9 mouse cellular contexts compared by ENCODE assay signal in genomic region chr5:72720587-72720986, GRCm38 (mm10). TPM values are rescaled to one million over a fixed set of nuclear protein-coding genes. Genes with fewer than 3 reads are reported as not detected.
DNase-seq lines count a peak whose midpoint lies in the region; ATAC-seq and TF ChIP-seq lines count a peak whose summit lies in the region.
"Had no signal": no experiment of that assay in that cellular context is flagged by ENCODE, and none has a peak within 500 bp of the region (broad histone marks: within the 10 kb centered on the region; RNA-seq: fewer than 3 reads in every experiment).

No protein-coding gene starts in this region.

- H3K79me2 ChIP-seq in MEL (ENCODE audit: control insufficient read depth, insufficient read depth, low read length, poor library complexity), result no peaks in the 10 kb centered on the region

- H3K4me2 ChIP-seq in forebrain, embryonic 13.5 days, result no peak overlapping the region
- H3K4me2 ChIP-seq: hindbrain, embryonic 15.5 days had no signal

- no peaks in the 10 kb centered on the region for H3K27me3 ChIP-seq in MEL (ENCODE audit: control insufficient read depth in 1 of 2, insufficient read depth in 2 of 2, low read length in 2 of 2)
- H3K27me3 ChIP-seq in small intestine, adult 2 months (ENCODE audit: control insufficient read depth, insufficient read depth, low read length), result no peaks in the 10 kb centered on the region
- no peaks in the 10 kb centered on the region for H3K27me3 ChIP-seq in forebrain, embryonic 13.5 days
- H3K27me3 ChIP-seq: hindbrain, embryonic 15.5 days had no signal

- TF ChIP-seq RAD21 in MEL (IDR thresholded peaks at IDR 0.05; ENCODE audit: low read depth, low read length), result peak; percentile 43

- TF ChIP-seq EP300 in MEL (IDR thresholded peaks at IDR 0.05; ENCODE audit: low read depth in 1 of 2, low read length in 2 of 2), result no peak

- intact Hi-C loops in left cerebral cortex, adult 2 months (cut with DNase I), result no loop called here

- no peaks in the 10 kb centered on the region; a peak in 1 of 4 replicates for H3K36me3 ChIP-seq in MEL (ENCODE audit: control insufficient read depth in 1 of 2, insufficient read depth in 2 of 2, low read length in 2 of 2)
- no peaks in the 10 kb centered on the region for H3K36me3 ChIP-seq in small intestine, adult 2 months (ENCODE audit: control insufficient read depth, insufficient read depth, low read length)
- no peaks in the 10 kb centered on the region for H3K36me3 ChIP-seq in forebrain, embryonic 13.5 days (ENCODE audit: poor library complexity, severe bottlenecking)
- H3K36me3 ChIP-seq: hindbrain, embryonic 15.5 days had no signal

- peak; percentile 73 for ATAC-seq in CD4-positive, CD25-positive, alpha-beta regulatory T cell, adult 4 months
- no peak for ATAC-seq in forebrain, embryonic 13.5 days

- no peak for TF ChIP-seq POLR2A in MEL (IDR thresholded peaks at IDR 0.05; ENCODE audit: control insufficient read depth in 1 of 2, insufficient read depth in 1 of 2, low read depth in 1 of 2, low read length in 2 of 2, poor library complexity in 1 of 2)
- no peak for TF ChIP-seq POLR2A in small intestine, adult 2 months (IDR thresholded peaks at IDR 0.05; ENCODE audit: low read depth, low read length)

- no peak overlapping the region for H3K9ac ChIP-seq in MEL (ENCODE audit: control insufficient read depth, low read depth, low read length, poor library complexity, severe bottlenecking)
- H3K9ac ChIP-seq in forebrain, embryonic 13.5 days, result no peak overlapping the region
- H3K9ac ChIP-seq: hindbrain, embryonic 15.5 days had no signal

- no peak for DNase-seq in left cerebral cortex, adult 2 months (ENCODE audit: extremely low spot score in 1 of 2, low spot score in 2 of 2)
- DNase-seq in left cerebral cortex, adult 18-20 months (ENCODE audit: low spot score in 2 of 2), result no peak
- DNase-seq in MEL (ENCODE audit: low read depth, low spot score), result peak; percentile 48
- DNase-seq in urinary bladder, adult 18-20 months (ENCODE audit: low spot score in 2 of 2), result no peak
- DNase-seq: cerebellum, adult 8-10 months had no signal

- WGBS in small intestine, adult 2 months, result 53% methylated on average over 7 of the region's 7 CpGs
- 67% methylated on average over 7 of the region's 7 CpGs for WGBS in forebrain, embryonic 13.5 days

- peak; percentile 30 for TF ChIP-seq CTCF in left cerebral cortex, adult 2 months (IDR thresholded peaks at IDR 0.05)
- peak; percentile 46 to 79 (median 61) for TF ChIP-seq CTCF in MEL (IDR thresholded peaks at IDR 0.05 in 2 of 3, conservative IDR thresholded peaks at IDR 0.05 in 1 of 3; ENCODE audit: control insufficient read depth in 1 of 3, insufficient read depth in 1 of 3, low read depth in 2 of 3, low read length in 3 of 3, poor library complexity in 1 of 3, severe bottlenecking in 1 of 3)
- peak; percentile 51; the same call in 1 of the 2 replicates for TF ChIP-seq CTCF in small intestine, adult 2 months (IDR thresholded peaks at IDR 0.05; ENCODE audit: extremely low read depth, insufficient read length, insufficient replicate concordance, low read depth, low read length)

- H3K27ac ChIP-seq in left cerebral cortex, adult 2 months, result no peak overlapping the region
- H3K27ac ChIP-seq in MEL (ENCODE audit: control insufficient read depth, low read depth, low read length), result no peak overlapping the region
- H3K27ac ChIP-seq in small intestine, adult 2 months (ENCODE audit: insufficient read depth, low read depth, low read length), result no peak overlapping the region
- no peak overlapping the region for H3K27ac ChIP-seq in forebrain, embryonic 13.5 days
- H3K27ac ChIP-seq: hindbrain, embryonic 15.5 days had no signal

- H3K4me1 ChIP-seq in MEL (ENCODE audit: control insufficient read depth in 1 of 2, insufficient read depth in 2 of 2, low read length in 2 of 2), result peaks cover 0 to 6% of the 10 kb centered on the region in 2 experiments; a peak in 1 of 4 replicates
- no peaks in the 10 kb centered on the region for H3K4me1 ChIP-seq in small intestine, adult 2 months (ENCODE audit: control insufficient read depth, insufficient read depth, insufficient read length, low read length)
- H3K4me1 ChIP-seq in forebrain, embryonic 13.5 days, result no peaks in the 10 kb centered on the region
- H3K4me1 ChIP-seq: hindbrain, embryonic 15.5 days had no signal

- no peaks in the 10 kb centered on the region for H3K9me3 ChIP-seq in MEL (replicated peaks; ENCODE audit: insufficient read depth, low read length)
- H3K9me3 ChIP-seq in forebrain, embryonic 13.5 days (replicated peaks), result no peaks in the 10 kb centered on the region
- H3K9me3 ChIP-seq: hindbrain, embryonic 15.5 days had no signal

- no peak overlapping the region for H3K4me3 ChIP-seq in left cerebral cortex, adult 2 months
- H3K4me3 ChIP-seq in MEL (ENCODE audit: control insufficient read depth in 1 of 2, insufficient read depth in 1 of 2, low read depth in 2 of 2, low read length in 2 of 2), result no peak overlapping the region
- H3K4me3 ChIP-seq in small intestine, adult 2 months (ENCODE audit: low read depth, low read length), result no peak overlapping the region
- no peak overlapping the region for H3K4me3 ChIP-seq in forebrain, embryonic 13.5 days
- H3K4me3 ChIP-seq: hindbrain, embryonic 15.5 days had no signal

TF ChIP-seq in MEL, 35 proteins besides CTCF, POLR2A, EP300 and RAD21:
- TF ChIP-seq MYC (IDR thresholded peaks at IDR 0.05; ENCODE audit: low read depth, low read length) (no peak), MEF2A (IDR thresholded peaks at IDR 0.05; ENCODE audit: extremely low read depth, insufficient replicate concordance, low read depth, low read length, poor library complexity, severe bottlenecking) (no peak), CHD1 (IDR thresholded peaks at IDR 0.05; ENCODE audit: low read depth, low read length) (no peak), ZC3H11A (IDR thresholded peaks at IDR 0.05; ENCODE audit: low read depth, low read length) (no peak), MAFK (IDR thresholded peaks at IDR 0.05; ENCODE audit: borderline replicate concordance, low read depth, low read length) (no peak), TCF12 (IDR thresholded peaks at IDR 0.05; ENCODE audit: low read depth, low read length) (no peak), SMC3 (IDR thresholded peaks at IDR 0.05; ENCODE audit: low read depth, low read length) (peak; percentile 53)

RNA-seq across cellular contexts. Expression of gene Txk, which starts 32.0 kb away (rescaled TPM):
- under 1 TPM; 0.26 to 0.66 TPM for total RNA-seq in left cerebral cortex, adult 2 months (2021)
- total RNA-seq in left cerebral cortex, adult 18-20 months (2021), result under 1 TPM; 0.19 to 0.35 TPM
- polyA plus RNA-seq in CD4-positive, CD25-positive, alpha-beta regulatory T cell, adult 4 months (2017; shearing (Covaris generic)), result 10 to 100 TPM; 69.9 to 78.6 TPM
- 0.23 and 0.26 TPM in 2 replicates for total RNA-seq in MEL (2012; rRNA removed)
- under 1 TPM in 1 of 2 experiments, not detected in 1; 0.10 TPM for polyA plus RNA-seq in MEL (2012; ENCODE audit: insufficient read depth in 1 of 2, insufficient read length in 2 of 2, low read depth in 1 of 2, low replicate concordance in 2 of 2, missing spikeins in 1 of 2)
- polyA plus RNA-seq in small intestine, adult 2 months (2012; rRNA removed), result 0.20 and 0.34 TPM in 2 replicates
- polyA plus RNA-seq in forebrain, embryonic 13.5 days (2015; fragmentation: Nextera tagmentation; extraction: Ambion mirVana), result 0.08 TPM in 1 of 2 replicates, not detected in the other

Comparison
In these comparisons a context has a peak if more than half of its experiments do, and no peak if none do; other contexts are left out.
1. RNA of gene Txk, which starts 32.0 kb away (polyA plus RNA-seq): 69.9 to 78.6 TPM in CD4-positive, CD25-positive, alpha-beta regulatory T cell, adult 4 months; 0.20 to 0.34 TPM in small intestine, adult 2 months, 0.10 TPM in MEL and 0.08 TPM in forebrain, embryonic 13.5 days; every median in the first group is over 10 times any median in the second.
2. Peak in every context shown above with its lines, with median percentiles within 50 percentile points of each other: CTCF ChIP-seq.